Mouse (Mus musculus): ENCODE results near the gene Hypm.

The Hypm gene

DNA sequence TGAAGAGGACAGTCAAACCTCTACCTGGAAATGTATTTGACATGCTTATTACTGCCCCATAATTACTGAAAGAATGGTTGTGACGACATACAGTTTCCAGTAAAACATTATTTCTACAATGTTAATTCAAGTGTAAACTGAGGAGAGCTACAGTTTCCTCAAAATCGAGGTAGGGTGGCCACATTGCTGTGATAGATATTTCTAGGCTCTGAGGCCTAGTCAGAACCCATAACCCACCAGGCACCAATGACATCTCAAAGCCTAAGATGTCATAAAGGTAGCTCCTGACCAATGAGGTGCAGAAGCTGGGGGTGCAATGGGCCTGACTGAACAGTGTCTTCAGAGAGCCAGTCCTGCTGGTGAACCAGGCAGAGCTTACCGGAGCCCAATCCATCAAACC, at the start of gene Hypm:
Gene Hypm (plus strand): TSS at position 301 of the 400 bp plus-strand sequence.
- no peak for DNase-seq (ENCODE audit: low read depth, low spot score)

DNA sequence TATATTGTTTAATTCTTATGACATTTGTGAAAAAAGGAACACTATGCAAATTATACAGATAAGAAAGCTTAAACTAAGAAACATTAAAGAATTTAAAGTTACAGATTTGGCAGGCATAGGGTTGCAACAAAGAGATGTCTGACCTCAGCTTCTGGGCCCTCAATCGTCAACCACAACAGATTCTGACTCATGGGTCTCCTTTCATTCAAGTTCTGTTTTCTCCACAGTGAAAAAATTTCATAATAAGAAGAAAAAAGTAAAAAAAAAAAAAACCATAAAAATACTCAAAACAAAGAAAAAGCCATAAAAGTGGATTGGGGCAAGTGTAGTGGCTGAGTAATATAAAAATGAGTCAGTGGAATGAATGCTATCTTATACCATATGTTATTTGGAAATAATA, 36.6 kb upstream of the Hypm start:
- DNase-seq (ENCODE audit: low read depth, low spot score) = no peak

DNA sequence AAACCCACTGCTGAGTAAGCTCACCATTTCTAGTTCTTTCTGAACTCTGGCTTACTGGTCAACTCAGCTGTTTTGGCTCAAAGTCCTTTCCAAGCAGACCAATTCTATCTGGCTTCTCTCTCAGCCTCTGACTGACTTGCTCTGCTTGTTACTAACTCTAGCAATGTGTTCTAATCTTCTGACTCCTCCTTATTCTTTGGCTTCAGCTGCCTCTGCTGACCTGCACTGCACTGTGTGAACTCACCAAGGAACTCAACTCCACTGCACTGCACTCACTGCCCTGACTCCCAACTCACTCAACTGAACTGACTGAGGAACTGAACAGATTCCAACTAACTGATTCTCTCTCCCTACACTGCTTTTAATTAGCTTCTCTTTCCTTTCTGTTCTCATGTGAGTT, 34.3 kb upstream of the Hypm start:
- no peak for DNase-seq (ENCODE audit: low read depth, low spot score)

DNA sequence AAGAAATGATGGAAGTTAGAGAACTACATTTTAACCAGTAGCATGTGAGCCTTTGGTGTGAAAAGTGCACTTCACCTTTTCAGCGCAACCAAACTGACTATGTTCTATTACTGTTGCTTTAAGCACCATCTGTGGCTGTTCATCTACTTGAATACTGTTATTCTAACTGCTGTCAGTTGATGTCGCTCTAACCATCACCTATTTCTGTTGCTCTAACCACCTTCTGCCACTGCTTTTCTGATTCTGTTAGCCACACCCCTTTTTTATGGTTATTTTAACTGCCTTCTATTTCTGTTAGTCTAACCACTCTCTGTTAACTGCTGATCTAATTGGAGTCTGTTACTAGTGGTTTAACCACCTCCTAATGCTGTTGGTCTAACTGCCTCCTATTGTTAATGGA, 11.9 kb upstream of the Hypm start:
- peak; percentile 3 for DNase-seq (ENCODE audit: low read depth, low spot score)

DNA sequence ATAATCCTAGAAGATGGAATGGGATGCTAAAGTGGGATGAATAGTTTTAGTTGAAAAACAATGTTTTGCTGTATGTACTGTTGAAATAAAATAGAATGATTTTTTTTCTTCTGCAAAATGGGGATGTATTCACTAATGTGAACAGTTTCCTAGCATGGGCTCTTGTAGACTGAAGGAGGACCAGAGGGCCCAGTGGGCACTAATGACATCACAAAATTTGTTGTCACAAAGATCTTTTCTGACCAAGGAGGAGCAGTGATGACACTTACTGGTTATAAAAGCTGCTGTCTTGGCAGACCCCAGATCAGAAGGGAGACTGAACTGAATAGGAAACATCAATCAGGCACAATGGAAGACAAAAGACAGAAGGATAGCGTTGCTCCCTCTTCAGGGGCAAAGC, 2.7 kb downstream of the Hypm start, which contains the start of gene H2al3:
Gene H2al3 (plus strand): TSS at position 301 of the 400 bp plus-strand sequence.
- DNase-seq (ENCODE audit: low read depth, low spot score) = no peak

DNA sequence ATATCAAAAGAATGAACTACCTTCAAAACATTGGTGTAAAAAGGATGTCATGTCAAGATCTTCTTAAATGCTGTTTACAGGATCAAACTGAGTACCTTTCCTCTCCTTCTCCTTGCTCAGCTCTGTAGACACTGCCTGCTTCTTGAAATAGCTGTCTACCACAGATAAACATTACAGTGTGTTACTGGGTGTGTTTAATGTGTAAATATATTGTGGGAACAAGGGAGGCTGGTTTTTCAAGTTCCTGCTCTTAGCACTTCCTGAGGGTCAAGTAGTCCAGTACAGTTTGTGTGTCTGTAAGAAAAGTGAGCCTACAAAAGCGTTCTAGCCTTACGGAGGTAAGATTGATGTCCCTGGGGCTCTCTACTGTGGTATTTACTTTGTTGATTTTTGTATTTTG, 15.1 kb downstream of the Hypm start:
- DNase-seq (ENCODE audit: low read depth, low spot score) = no peak

DNA sequence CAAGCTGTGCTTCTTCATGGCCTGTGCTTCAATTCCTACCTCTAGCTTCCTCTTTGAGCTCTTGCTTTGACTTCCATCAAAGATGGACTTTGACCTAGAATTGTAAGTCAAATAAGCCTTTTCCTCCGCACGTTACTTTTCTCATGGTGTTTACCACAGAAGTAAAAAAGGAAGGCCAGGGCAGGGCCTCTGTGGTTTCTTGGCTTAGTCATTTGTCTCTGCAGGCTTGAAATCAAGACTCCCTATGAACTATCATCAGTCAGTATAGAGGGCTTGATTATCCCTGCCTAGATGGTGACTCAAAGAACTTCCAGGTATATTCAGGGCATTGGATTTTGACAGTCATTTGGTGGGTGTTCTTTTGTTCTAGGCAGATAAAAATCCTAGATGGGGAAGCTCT, 28.8 kb downstream of the Hypm start:
- DNase-seq (ENCODE audit: low read depth, low spot score) = no peak

DNA sequence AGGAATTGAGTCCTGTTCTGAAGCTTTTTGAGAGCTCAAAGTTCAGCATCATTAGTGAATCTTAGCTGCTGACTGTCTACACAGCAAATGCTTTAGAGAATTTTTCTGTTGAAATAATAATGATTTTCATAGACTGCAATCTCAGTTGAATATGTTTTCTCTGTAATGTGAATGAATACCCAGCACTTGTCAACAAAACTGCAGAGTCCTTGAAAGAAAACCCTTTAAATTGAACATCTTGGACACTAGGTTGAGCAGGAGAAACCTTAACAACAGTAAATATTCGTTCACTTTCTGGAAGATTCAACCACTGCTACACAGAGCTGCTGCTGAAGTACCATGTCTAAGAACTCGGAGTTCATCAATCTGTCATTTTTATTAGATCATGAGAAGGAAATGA, 38.6 kb downstream of the Hypm start, which contains the start of gene Sytl5:
Gene Sytl5 (plus strand): TSS at position 301 of the 400 bp plus-strand sequence.
- no peak for DNase-seq (ENCODE audit: low read depth, low spot score)

Measured in ES-CJ7 (cell line).